Mouse (Mus musculus): ENCODE data around the gene Tcf20. TPM values are rescaled to one million over a fixed set of nuclear protein-coding genes. Genes with fewer than 3 reads are reported as not detected.

Tcf20 gene
- polyA plus RNA-seq, 1 experiment from 2014 or later, result 7.2 TPM

DNA sequence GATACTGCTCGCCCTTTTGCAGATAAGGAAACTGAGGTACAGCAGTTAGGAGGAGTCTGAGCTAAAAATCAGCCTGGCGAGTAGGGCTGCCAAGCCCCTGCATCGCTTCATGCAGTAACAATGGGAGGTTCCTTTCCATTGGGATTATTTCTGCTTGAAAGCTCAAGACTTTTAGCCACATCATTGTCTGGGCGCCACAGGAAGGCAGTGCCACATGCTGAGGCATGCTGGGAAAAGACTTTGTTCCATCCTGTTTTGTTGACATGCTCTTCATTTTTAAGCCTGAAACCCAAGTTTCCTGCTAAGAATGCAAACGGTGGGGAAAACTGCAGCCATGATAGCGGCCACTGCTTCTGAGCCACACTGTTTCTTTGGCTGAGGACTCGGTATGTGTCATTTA, 83.1 kb downstream of the Tcf20 start:
- Histone ChIP-seq H3K4me2 (ENCODE audit: low read depth, low read length) (no peak overlapping the region), H3K27ac (ENCODE audit: low read length) (no peak overlapping the region), H3K36me3 (ENCODE audit: control insufficient read depth, insufficient read depth, low read length) (no peaks in the 10 kb centered on the region), H3K4me1 (replicated peaks; ENCODE audit: control insufficient read depth, insufficient read depth, low read length) (peaks cover 18% of the 10 kb centered on the region), H3K4me3 (ENCODE audit: low read length) (no peak overlapping the region), H3K27me3 (ENCODE audit: control insufficient read depth, insufficient read depth, low read depth, low read length) (no peaks in the 10 kb centered on the region), H3K9me3 (ENCODE audit: control insufficient read depth, low read length) (no peaks in the 10 kb centered on the region), H3K9ac (ENCODE audit: low read length) (no peak overlapping the region)
- ATAC-seq (ENCODE audit: low read depth), result no peak
- WGBS, result 58% methylated on average over 7 of the region's 7 CpGs

DNA sequence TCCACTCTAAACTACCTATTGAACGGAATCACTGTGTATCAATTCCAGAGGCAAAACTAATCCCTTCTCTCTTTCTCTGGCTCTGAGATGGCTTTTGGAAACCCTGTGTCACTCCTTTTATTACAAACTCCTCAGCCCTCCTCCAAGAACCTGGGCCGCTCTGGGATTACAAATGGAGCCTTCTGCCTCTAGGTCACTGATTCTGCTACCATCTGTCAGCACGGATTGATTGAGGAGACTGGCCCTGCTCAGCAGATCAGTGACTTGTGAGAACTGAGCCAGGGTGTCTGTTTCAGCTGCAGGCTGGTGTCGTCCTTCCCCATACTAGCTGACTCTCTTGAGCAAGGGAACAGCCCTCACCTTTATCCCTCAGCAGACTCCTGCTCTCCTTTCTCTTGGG, 85.2 kb downstream of the Tcf20 start:
- no peak overlapping the region for H3K4me3 ChIP-seq (ENCODE audit: low read length)
- H3K4me1 ChIP-seq (replicated peaks; ENCODE audit: control insufficient read depth, insufficient read depth, low read length), result peaks cover 28% of the 10 kb centered on the region
- no peaks in the 10 kb centered on the region for H3K9me3 ChIP-seq (ENCODE audit: control insufficient read depth, low read length)
- no peak overlapping the region for H3K27ac ChIP-seq (ENCODE audit: low read length)
- no peak overlapping the region for H3K4me2 ChIP-seq (ENCODE audit: low read depth, low read length)
- WGBS, result 68% methylated on average over 4 of the region's 4 CpGs
- no peak overlapping the region for H3K9ac ChIP-seq (ENCODE audit: low read length)
- no peaks in the 10 kb centered on the region for H3K36me3 ChIP-seq (ENCODE audit: control insufficient read depth, insufficient read depth, low read length)
- no peak for ATAC-seq (ENCODE audit: low read depth)
- no peaks in the 10 kb centered on the region for H3K27me3 ChIP-seq (ENCODE audit: control insufficient read depth, insufficient read depth, low read depth, low read length)

DNA sequence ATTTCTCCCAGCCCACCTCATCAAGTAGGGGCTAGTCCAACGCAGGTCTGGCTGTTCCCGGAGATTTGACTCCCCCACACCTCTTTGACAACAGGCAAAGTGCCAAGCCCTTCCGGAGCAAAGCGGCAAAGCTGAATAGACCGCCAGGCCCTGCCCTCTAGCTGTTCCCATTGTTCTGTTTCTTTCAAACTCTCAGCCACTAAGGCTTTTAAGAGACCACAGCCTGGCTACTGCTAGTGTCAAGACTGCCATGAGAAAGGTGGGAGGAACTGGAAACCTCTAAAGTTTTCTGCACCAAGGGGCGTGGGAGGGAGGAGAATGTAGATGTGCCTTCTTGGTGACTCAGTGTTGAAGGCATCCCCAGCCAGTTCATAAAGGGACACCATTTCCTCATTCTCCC, 86.4 kb downstream of the Tcf20 start:
- peaks cover 32% of the 10 kb centered on the region for H3K4me1 ChIP-seq (replicated peaks; ENCODE audit: control insufficient read depth, insufficient read depth, low read length)

DNA sequence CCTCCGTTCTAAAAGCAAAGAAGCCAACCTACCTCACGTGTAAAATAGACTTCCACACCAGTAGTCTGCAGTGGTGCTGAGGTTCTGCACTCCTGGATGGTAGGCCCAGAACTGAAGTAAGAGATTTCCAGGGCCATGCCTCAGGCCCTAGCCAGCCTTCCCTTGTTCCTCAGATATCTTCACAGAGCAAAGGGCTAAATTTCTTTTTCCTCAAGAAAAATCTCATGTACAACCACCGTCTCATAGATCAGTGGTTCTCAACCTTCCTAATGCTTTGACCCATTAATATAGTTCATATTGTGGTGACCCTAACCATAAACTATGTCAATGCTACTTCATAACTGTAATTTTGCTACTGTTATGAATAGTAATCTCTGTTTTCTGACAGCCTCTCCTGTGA, 87.3 kb downstream of the Tcf20 start:
- Histone ChIP-seq H3K4me2 (ENCODE audit: low read depth, low read length) (peak overlapping the region; percentile 87), H3K27ac (ENCODE audit: low read length) (peak overlapping the region; percentile 37; the same call in 1 of the 2 replicates), H3K36me3 (ENCODE audit: control insufficient read depth, insufficient read depth, low read length) (no peaks in the 10 kb centered on the region), H3K4me3 (ENCODE audit: low read length) (peak overlapping the region; percentile 96), H3K4me1 (replicated peaks; ENCODE audit: control insufficient read depth, insufficient read depth, low read length) (peaks cover 33% of the 10 kb centered on the region), H3K27me3 (ENCODE audit: control insufficient read depth, insufficient read depth, low read depth, low read length) (no peaks in the 10 kb centered on the region), H3K9me3 (ENCODE audit: control insufficient read depth, low read length) (no peaks in the 10 kb centered on the region), H3K9ac (ENCODE audit: low read length) (peak overlapping the region; percentile 63)
- ATAC-seq (ENCODE audit: low read depth), result no peak
- WGBS, result 30% methylated on average over 3 of the region's 3 CpGs

More for the DNA sequence above, 86.4 kb downstream of the Tcf20 start:
- Histone ChIP-seq H3K9me3 (ENCODE audit: control insufficient read depth, low read length) (no peaks in the 10 kb centered on the region), H3K9ac (ENCODE audit: low read length) (0 out of 2 replicates have a peak overlapping the region, but pooled peaks have one; percentile 8), H3K4me2 (ENCODE audit: low read depth, low read length) (no peak overlapping the region), H3K4me3 (ENCODE audit: low read length) (no peak overlapping the region), H3K27me3 (ENCODE audit: control insufficient read depth, insufficient read depth, low read depth, low read length) (no peaks in the 10 kb centered on the region), H3K36me3 (ENCODE audit: control insufficient read depth, insufficient read depth, low read length) (no peaks in the 10 kb centered on the region), H3K27ac (ENCODE audit: low read length) (no peak overlapping the region)
- no peak for ATAC-seq (ENCODE audit: low read depth)
- WGBS, result 15% methylated on average over 6 of the region's 6 CpGs

DNA sequence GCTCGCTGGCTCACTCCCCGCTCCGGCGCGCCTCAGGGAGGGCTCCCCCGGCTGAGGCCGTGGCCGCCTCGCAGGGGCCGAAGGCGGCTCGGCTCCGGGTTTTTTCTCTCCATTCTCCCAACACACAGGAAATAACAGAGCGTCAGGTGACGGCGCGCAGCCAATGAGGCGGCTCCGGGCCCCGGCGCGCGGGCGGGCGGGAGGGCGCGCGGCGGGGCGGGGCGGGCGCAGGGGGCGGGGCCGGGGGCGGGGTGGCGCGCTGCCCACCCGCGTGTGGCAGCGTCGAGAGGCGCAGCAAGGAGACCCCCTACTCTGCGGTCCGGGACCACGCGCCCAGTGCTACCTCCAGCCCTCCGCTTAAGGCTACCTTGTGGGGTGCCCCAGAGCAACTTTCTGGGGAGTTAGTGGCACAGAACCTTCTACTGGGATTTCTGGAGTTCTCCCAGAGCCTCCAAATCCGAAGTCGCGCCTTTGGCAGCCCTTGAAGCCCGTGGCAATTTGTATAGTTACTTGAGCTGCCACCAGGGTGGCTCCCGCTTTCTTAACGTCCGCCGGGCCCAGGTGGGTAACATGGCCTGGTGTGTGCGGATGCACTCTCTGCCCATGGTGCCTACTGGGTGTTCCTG, 87.9 kb downstream of the Tcf20 start:
- Histone ChIP-seq H3K9me3 (ENCODE audit: control insufficient read depth, low read length) (no peaks in the 10 kb centered on the region), H3K4me2 (ENCODE audit: low read depth, low read length) (peak overlapping the region; percentile 87), H3K27ac (ENCODE audit: low read length) (peak overlapping the region; percentile 93), H3K4me3 (ENCODE audit: low read length) (peak overlapping the region; percentile 96), H3K4me1 (replicated peaks; ENCODE audit: control insufficient read depth, insufficient read depth, low read length) (peaks cover 33% of the 10 kb centered on the region), H3K27me3 (ENCODE audit: control insufficient read depth, insufficient read depth, low read depth, low read length) (no peaks in the 10 kb centered on the region), H3K9ac (ENCODE audit: low read length) (peak overlapping the region; percentile 94), H3K36me3 (ENCODE audit: control insufficient read depth, insufficient read depth, low read length) (no peaks in the 10 kb centered on the region)
- WGBS, result 2% methylated on average over 32 of the region's 56 CpGs
- peak; percentile 95 for ATAC-seq (ENCODE audit: low read depth)

DNA sequence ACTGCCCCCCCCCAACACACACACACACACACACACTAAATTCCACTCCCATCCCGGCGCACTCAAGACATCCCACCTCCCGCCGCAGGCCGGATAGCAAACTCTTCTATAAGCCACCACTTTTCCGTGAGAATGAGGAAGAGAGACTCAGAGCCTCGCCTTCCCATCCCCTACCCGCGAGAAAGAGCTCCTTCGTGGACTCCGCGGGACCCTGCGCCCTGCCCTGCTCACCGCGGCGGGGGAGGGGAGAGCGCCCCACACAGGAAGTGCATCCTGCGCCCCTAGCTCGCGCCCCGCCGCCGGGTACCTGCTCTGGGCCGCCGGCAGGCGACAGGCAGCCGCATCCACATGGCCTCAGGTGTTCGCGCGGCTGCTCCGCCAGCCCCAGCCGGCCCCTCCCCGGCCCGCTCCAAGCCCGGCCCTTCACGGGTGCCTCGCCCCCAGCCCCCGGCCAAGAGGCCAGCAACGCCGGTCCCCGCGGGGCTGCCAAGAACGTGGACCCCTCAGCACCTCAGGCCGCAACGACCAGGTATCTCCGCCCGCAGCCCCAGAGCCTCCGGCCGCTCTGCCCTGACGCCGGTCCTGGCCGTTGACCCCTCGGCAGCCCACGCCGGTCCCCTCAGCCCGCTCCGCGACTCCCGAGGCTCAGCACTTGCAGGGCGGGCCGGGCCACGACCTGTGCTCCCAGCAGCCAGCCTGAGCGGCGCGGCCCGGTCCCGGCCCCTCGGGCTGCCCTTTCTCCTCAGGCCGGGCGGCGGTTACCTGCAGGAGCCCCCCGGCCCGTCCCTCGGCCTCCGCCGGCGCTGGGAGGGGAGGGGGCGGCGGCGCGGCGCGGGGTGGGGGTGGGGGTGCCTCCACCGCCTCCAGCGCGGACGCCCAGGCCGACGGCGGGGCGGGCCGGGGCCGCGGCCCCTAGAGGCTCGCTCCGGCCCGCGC, 88.7 kb downstream of the Tcf20 start:
- peak overlapping the region; percentile 87 for H3K4me2 ChIP-seq (ENCODE audit: low read depth, low read length)
- no peaks in the 10 kb centered on the region for H3K27me3 ChIP-seq (ENCODE audit: control insufficient read depth, insufficient read depth, low read depth, low read length)
- 0% methylated on average over 43 of the region's 98 CpGs for WGBS
- no peaks in the 10 kb centered on the region for H3K9me3 ChIP-seq (ENCODE audit: control insufficient read depth, low read length)
- H3K27ac ChIP-seq (ENCODE audit: low read length), result peak overlapping the region; percentile 93
- peak overlapping the region; percentile 94 for H3K9ac ChIP-seq (ENCODE audit: low read length)
- no peaks in the 10 kb centered on the region for H3K36me3 ChIP-seq (ENCODE audit: control insufficient read depth, insufficient read depth, low read length)
- peak overlapping the region; percentile 96 for H3K4me3 ChIP-seq (ENCODE audit: low read length)
- ATAC-seq (ENCODE audit: low read depth), result peak; percentile 62
- peaks cover 33% of the 10 kb centered on the region for H3K4me1 ChIP-seq (replicated peaks; ENCODE audit: control insufficient read depth, insufficient read depth, low read length)

DNA sequence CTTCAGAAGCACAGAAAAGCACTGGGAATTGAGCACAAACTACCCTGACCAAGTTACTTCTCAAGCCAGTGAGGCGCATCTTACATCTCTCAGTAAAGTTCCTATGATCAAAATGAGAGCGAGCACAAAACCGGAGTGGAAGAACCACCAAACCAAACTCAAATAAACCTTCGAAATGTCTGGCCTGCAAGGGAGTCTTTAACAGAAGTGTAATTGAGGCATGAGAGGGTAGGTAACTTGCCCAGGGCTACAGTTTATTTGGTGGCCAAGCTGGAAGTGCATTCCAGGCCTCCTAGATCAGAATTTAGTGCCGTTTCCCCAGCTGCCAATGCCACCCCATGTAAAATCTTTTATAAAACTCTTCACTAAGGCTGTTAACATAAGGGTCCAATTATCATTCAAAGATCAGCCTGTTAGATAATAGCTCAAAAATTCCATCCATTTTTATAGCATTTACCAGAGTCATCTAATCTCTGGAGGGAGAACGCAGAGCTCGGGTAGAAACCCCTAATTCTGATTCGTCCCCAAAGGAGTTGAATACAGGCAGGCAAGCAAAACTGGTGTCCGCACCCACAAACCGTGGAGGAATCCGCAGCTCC, 89.4 kb downstream of the Tcf20 start:
- ATAC-seq (ENCODE audit: low read depth), result no peak
- H3K4me2 ChIP-seq (ENCODE audit: low read depth, low read length), result peak overlapping the region; percentile 87
- H3K27ac ChIP-seq (ENCODE audit: low read length), result no peak overlapping the region; the same call in 1 of the 2 replicates
- no peaks in the 10 kb centered on the region for H3K27me3 ChIP-seq (ENCODE audit: control insufficient read depth, insufficient read depth, low read depth, low read length)
- peaks cover 33% of the 10 kb centered on the region for H3K4me1 ChIP-seq (replicated peaks; ENCODE audit: control insufficient read depth, insufficient read depth, low read length)
- H3K4me3 ChIP-seq (ENCODE audit: low read length), result peak overlapping the region; percentile 96
- H3K36me3 ChIP-seq (ENCODE audit: control insufficient read depth, insufficient read depth, low read length), result no peaks in the 10 kb centered on the region
- no peaks in the 10 kb centered on the region for H3K9me3 ChIP-seq (ENCODE audit: control insufficient read depth, low read length)
- peak overlapping the region; percentile 94 for H3K9ac ChIP-seq (ENCODE audit: low read length)
- WGBS, result 16% methylated on average over 11 of the region's 11 CpGs

DNA sequence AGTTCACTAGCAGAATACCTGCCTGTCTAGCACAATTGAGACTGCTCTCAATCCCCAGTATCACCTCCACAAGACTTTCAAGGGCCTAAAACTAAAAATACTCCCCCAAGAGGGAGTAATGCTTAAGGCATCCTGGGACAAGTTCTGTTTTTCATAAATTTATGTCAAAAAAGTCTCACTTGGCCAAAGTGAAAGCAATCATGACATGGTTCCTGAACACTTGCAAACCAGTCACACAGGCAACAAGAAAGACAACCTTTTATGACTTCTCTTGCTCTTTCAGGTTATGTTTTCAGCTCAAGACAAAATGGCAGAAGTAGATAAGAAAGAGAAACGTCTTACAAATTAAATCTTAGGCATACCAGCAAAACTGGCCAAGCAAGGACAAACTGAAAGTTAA, 91.3 kb downstream of the Tcf20 start:
- no peaks in the 10 kb centered on the region for H3K9me3 ChIP-seq (ENCODE audit: control insufficient read depth, low read length)
- H3K36me3 ChIP-seq (ENCODE audit: control insufficient read depth, insufficient read depth, low read length), result no peaks in the 10 kb centered on the region
- 49% methylated on average over 1 of the region's 1 CpGs for WGBS
- no peak for ATAC-seq (ENCODE audit: low read depth)
- peaks cover 28% of the 10 kb centered on the region for H3K4me1 ChIP-seq (replicated peaks; ENCODE audit: control insufficient read depth, insufficient read depth, low read length)
- H3K4me3 ChIP-seq (ENCODE audit: low read length), result no peak overlapping the region
- H3K27ac ChIP-seq (ENCODE audit: low read length), result no peak overlapping the region
- no peak overlapping the region for H3K4me2 ChIP-seq (ENCODE audit: low read depth, low read length)
- no peak overlapping the region for H3K9ac ChIP-seq (ENCODE audit: low read length)
- no peaks in the 10 kb centered on the region for H3K27me3 ChIP-seq (ENCODE audit: control insufficient read depth, insufficient read depth, low read depth, low read length)

DNA sequence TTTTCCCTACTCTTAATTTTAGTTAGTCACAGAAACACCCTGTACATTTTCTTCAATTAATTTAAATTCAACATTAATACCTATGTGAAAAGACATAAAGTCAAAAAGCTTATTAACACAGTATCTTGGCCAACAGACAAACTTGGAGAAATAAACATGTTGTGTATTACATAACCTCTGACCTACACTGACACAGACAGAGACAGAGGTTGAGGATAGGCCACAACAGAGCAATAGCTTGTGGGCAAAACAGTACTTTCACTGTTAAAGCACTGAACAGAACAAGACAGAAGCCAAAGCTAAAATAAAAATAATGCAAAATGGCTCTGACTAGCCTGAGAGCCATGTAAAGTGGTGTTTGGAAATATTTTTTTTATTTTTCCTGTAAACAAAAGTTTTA, 97.2 kb downstream of the Tcf20 start:
- H3K4me1 ChIP-seq (replicated peaks; ENCODE audit: control insufficient read depth, insufficient read depth, low read length), result no peaks in the 10 kb centered on the region
- H3K4me2 ChIP-seq (ENCODE audit: low read depth, low read length), result no peak overlapping the region
- no peak overlapping the region for H3K9ac ChIP-seq (ENCODE audit: low read length)
- H3K36me3 ChIP-seq (ENCODE audit: control insufficient read depth, insufficient read depth, low read length), result no peaks in the 10 kb centered on the region
- no peaks in the 10 kb centered on the region for H3K9me3 ChIP-seq (ENCODE audit: control insufficient read depth, low read length)
- H3K27ac ChIP-seq (ENCODE audit: low read length), result no peak overlapping the region
- ATAC-seq (ENCODE audit: low read depth), result no peak
- H3K4me3 ChIP-seq (ENCODE audit: low read length), result no peak overlapping the region
- no peaks in the 10 kb centered on the region for H3K27me3 ChIP-seq (ENCODE audit: control insufficient read depth, insufficient read depth, low read depth, low read length)
